Mouse (Mus musculus) CD4-positive, CD25-positive, alpha-beta regulatory T cell, adult 4 months (primary cell): ENCODE measurements around the gene Cryba2. TPM values are rescaled to one million over a fixed set of nuclear protein-coding genes. Genes with fewer than 3 reads are reported as not detected.

Source experiments
- ATAC-seq: one replicate; pipeline ENCODE4 v1.8.0; 2017
- polyA plus RNA-seq, 2 experiments: library from polyadenylated mRNA; unstranded; fragments of 100-300 nt; shearing (Covaris generic); gene quantifications; one replicate each; pipeline ENCODE4 v1.2.1; 2017

The Cryba2 gene
- polyA plus RNA-seq, 2 experiments from 2014 or later: not detected

DNA sequence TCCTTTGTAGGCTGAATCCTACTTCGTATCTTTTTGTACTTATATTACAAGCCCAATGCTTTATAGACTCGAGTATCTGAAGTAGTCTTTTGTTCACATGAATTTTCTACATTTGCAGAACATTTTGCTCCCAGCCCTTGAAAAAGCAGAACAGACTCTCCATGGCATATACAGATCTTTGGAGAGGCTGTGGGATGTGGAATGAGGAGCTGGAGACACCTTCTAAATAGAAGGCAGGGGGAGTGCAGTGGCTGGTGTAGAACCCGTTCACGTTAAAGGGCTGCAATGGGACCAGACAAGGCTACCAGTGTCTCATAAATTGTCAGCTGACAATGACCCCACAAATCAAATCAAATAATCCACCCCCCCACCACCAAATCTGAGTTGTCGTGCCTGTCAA, 44.0 kb downstream of the Cryba2 start:
- ATAC-seq: no peak

DNA sequence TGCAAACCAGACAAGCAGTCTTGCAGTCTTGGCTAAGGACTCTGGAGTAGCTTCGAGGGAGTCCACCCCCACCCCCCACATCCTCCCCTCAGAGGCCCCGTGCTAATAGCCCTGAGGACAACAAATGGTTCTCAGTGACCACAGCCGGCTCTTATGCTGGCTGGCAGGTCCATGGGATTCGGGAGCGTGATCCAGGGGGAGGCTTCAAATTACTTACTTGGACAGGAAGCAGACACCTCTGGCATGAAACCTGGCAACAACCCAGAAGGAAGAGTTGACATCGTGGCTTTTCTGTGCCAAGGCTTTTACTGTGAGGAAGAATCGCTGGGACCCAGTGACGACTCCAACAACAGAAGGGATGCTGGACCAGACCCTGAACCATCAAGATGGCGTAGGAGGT, 46.6 kb downstream of the Cryba2 start:
- ATAC-seq: no peak

GRCm38 (mm10) chr1:74843090-74843489, 49.9 kb downstream of the Cryba2 start:
- ATAC-seq: no peak

Other genes with a start within 250 kb of the Cryba2 start
- 10 to 100 TPM; 12.5 to 17.7 TPM for gene Ttll4, start 231.4 kb downstream of the Cryba2 start, polyA plus RNA-seq
- gene Cyp27a1, start 179.6 kb downstream of the Cryba2 start, polyA plus RNA-seq: not detected
- gene Prkag3, start 143.9 kb downstream of the Cryba2 start, polyA plus RNA-seq: not detected
- not detected for gene Wnt6, start 121.3 kb downstream of the Cryba2 start, polyA plus RNA-seq
- gene Wnt10a, start 101.6 kb downstream of the Cryba2 start, polyA plus RNA-seq: under 1 TPM; 0.13 to 0.48 TPM
- gene Cdk5r2, start 38.2 kb downstream of the Cryba2 start, polyA plus RNA-seq: not detected
- gene Fev, start 7.7 kb downstream of the Cryba2 start, polyA plus RNA-seq: not detected
- not detected for gene Cfap65, start 42.5 kb upstream of the Cryba2 start, polyA plus RNA-seq
- not detected for gene Ihh, start 58.5 kb upstream of the Cryba2 start, polyA plus RNA-seq
- 10 to 100 TPM in 1 of 2 experiments, 1 to 10 TPM in 1; 6.1 to 15.3 TPM for gene Nhej1, start 232.1 kb upstream of the Cryba2 start, polyA plus RNA-seq
- gene Slc23a3, start 240.7 kb upstream of the Cryba2 start, polyA plus RNA-seq: under 1 TPM in 1 of 2 experiments, not detected in 1; 0.20 TPM
- gene Cnppd1, start 249.6 kb upstream of the Cryba2 start, polyA plus RNA-seq: 100 to 1,000 TPM; 125 to 195 TPM
- gene Retreg2, start 249.6 kb upstream of the Cryba2 start, polyA plus RNA-seq: 10 to 100 TPM; 19.2 to 32.9 TPM